1 mouse cellular context compared by ENCODE assay signal in genomic region chr17:34261502-34261901, GRCm38 (mm10).
TF ChIP-seq lines count a peak whose summit lies in the region.

No protein-coding gene starts in this region.

TF ChIP-seq in CH12.LX, 34 proteins besides CTCF, POLR2A, EP300 and RAD21 (continued from another document):
- no peak for TF ChIP-seq ZNF384 (IDR thresholded peaks at IDR 0.05; ENCODE audit: low read depth, low read length)
- 0 out of 2 replicates have a peak, but pooled peaks have one; percentile 51 for TF ChIP-seq JUND (conservative IDR thresholded peaks at IDR 0.05; ENCODE audit: low read depth, low read length)
- TF ChIP-seq POLR2AphosphoS2 (IDR thresholded peaks at IDR 0.05; ENCODE audit: low read depth, low read length) = peak; percentile 83; the same call in 1 of the 2 replicates
- TF ChIP-seq JUN (IDR thresholded peaks at IDR 0.05; ENCODE audit: insufficient read depth, low read depth, low read length) = no peak
- TF ChIP-seq IRF4 (IDR thresholded peaks at IDR 0.05; ENCODE audit: low read depth, low read length) = peak; percentile 37; the same call in 1 of the 2 replicates
- TF ChIP-seq MXI1 (IDR thresholded peaks at IDR 0.05; ENCODE audit: low read depth, low read length) = 0 out of 2 replicates have a peak, but pooled peaks have one; percentile 28
- TF ChIP-seq MEF2A (IDR thresholded peaks at IDR 0.05; ENCODE audit: borderline replicate concordance, low read depth, low read length) = no peak
- TF ChIP-seq NELFE (IDR thresholded peaks at IDR 0.05; ENCODE audit: low read depth, low read length) = peak; percentile 58; the same call in 1 of the 2 replicates
- TF ChIP-seq E2F4 (IDR thresholded peaks at IDR 0.05; ENCODE audit: insufficient replicate concordance, low read depth, low read length) = no peak
- peak; percentile 90 for TF ChIP-seq TBP (conservative IDR thresholded peaks at IDR 0.05; ENCODE audit: low read depth, low read length)
- TF ChIP-seq ETS1 (conservative IDR thresholded peaks at IDR 0.05; ENCODE audit: low read depth, low read length) = peak; percentile 73; the same call in 1 of the 2 replicates
- TF ChIP-seq MAFK (IDR thresholded peaks at IDR 0.05; ENCODE audit: insufficient replicate concordance, low read length) = no peak
- peak; percentile 56 for TF ChIP-seq NRF1 (IDR thresholded peaks at IDR 0.05; ENCODE audit: low read depth, low read length)
- TF ChIP-seq TCF12 (IDR thresholded peaks at IDR 0.05; ENCODE audit: low read depth, low read length) = peak; percentile 71; the same call in 1 of the 2 replicates
- no peak for TF ChIP-seq MAZ (IDR thresholded peaks at IDR 0.05; ENCODE audit: low read depth, low read length)
- TF ChIP-seq HCFC1 (IDR thresholded peaks at IDR 0.05; ENCODE audit: low read depth, low read length) = peak; percentile 46
- TF ChIP-seq PAX5 (IDR thresholded peaks at IDR 0.05; ENCODE audit: low read length) = no peak
- peak; percentile 59; the same call in 1 of the 2 replicates for TF ChIP-seq SIN3A (IDR thresholded peaks at IDR 0.05; ENCODE audit: low read length)
- TF ChIP-seq MAX (IDR thresholded peaks at IDR 0.05; ENCODE audit: low read length) = peak; percentile 63
- TF ChIP-seq KAT2A (IDR thresholded peaks at IDR 0.05; ENCODE audit: insufficient replicate concordance, low read length) = 0 out of 2 replicates have a peak, but pooled peaks have one; percentile 39
- peak; percentile 99 for TF ChIP-seq CHD2 (IDR thresholded peaks at IDR 0.05; ENCODE audit: low read length)
- TF ChIP-seq BHLHE40 (IDR thresholded peaks at IDR 0.05; ENCODE audit: low read depth, low read length) = peak; percentile 56; the same call in 1 of the 2 replicates
- TF ChIP-seq USF1 (IDR thresholded peaks at IDR 0.05; ENCODE audit: low read depth, low read length) = no peak
- peak; percentile 69 for TF ChIP-seq MYC (IDR thresholded peaks at IDR 0.05; ENCODE audit: low read depth, low read length)
